Mouse (Mus musculus) heart, adult 11 months (tissue): ENCODE results near the gene Bub3.

ENCODE experiments used
- DNase-seq: peaks from one replicate; pipeline ENCODE4 v3.0.0; 2022

The Bub3 gene

GRCm38 (mm10) chr7:131556541-131557271, 3.3 kb upstream of the Bub3 start:
- DNase-seq: peak; percentile 91

GRCm38 (mm10) chr7:131557751-131558150, 2.3 kb upstream of the Bub3 start:
- no peak for DNase-seq

- DNase-seq: no peak
These were observed 648 bp downstream of the Bub3 start for GRCm38 (mm10) chr7:131560697-131561042.

- no peak for DNase-seq
These were observed 15.2 kb downstream of the Bub3 start for GRCm38 (mm10) chr7:131575246-131575645.

- DNase-seq: no peak
These were observed 22.2 kb downstream of the Bub3 start for GRCm38 (mm10) chr7:131582178-131582577.

- no peak for DNase-seq
These were observed 25.5 kb downstream of the Bub3 start for GRCm38 (mm10) chr7:131585551-131585950.

GRCm38 (mm10) chr7:131597779-131598482, 37.9 kb downstream of the Bub3 start:
- peak; percentile 66 for DNase-seq

GRCm38 (mm10) chr7:131598483-131598824, 38.4 kb downstream of the Bub3 start:
- no peak for DNase-seq

GRCm38 (mm10) chr7:131602106-131602505, 42.1 kb downstream of the Bub3 start:
- DNase-seq: peak; percentile 43

GRCm38 (mm10) chr7:131603186-131603585, 43.2 kb downstream of the Bub3 start:
- peak; percentile 60 for DNase-seq

GRCm38 (mm10) chr7:131604946-131605345, 44.9 kb downstream of the Bub3 start:
- DNase-seq: peak; percentile 67

- DNase-seq: peak; percentile 24
These were observed 45.5 kb downstream of the Bub3 start for GRCm38 (mm10) chr7:131605481-131605880.

GRCm38 (mm10) chr7:131608049-131608448, 48.0 kb downstream of the Bub3 start:
- DNase-seq: no peak

GRCm38 (mm10) chr7:131609677-131610076, 49.7 kb downstream of the Bub3 start:
- DNase-seq: peak; percentile 55
